Mouse (Mus musculus): ENCODE data around the gene Pck2. TPM values are rescaled to one million over a fixed set of nuclear protein-coding genes. Genes with fewer than 3 reads are reported as not detected.
A peak's percentile ranks its signal among the peaks of the same experiment; 100 is the strongest.

The Pck2 gene
- polyA plus RNA-seq, 1 experiment from 2014 or later, result 20.4 TPM

DNA sequence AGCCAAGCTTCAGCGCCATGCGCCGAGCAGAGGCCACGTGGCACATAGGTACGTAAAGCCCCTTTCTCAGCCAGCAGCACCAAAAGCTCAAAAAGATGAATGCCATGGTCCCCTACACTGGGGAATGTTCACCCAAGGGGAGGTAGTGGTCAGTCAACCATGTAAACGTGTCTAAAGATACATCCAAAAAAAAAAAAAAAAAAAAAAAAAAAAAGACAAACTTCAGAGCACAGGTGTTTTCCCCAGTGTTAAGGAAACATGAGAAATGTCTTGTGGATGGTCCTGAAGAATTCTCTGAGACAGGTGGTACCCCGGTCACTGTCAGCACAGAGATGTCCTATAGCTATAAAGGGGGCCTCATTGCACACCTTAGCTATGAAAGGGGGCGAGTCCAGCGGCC lies 34.5 kb upstream of the Pck2 start:
- no peaks in the 10 kb centered on the region for H3K27me3 ChIP-seq (ENCODE audit: control insufficient read depth, insufficient read depth, low read length)
- H3K9ac ChIP-seq (ENCODE audit: low read length), result no peak overlapping the region
- DNase-seq (ENCODE audit: low spot score) (no peak), ATAC-seq (ENCODE audit: insufficient number of reproducible peaks, low FRiP score, low TSS enrichment, low read depth) (no peak)
- 91% methylated on average over 9 of the region's 9 CpGs for WGBS
- no peaks in the 10 kb centered on the region for H3K36me3 ChIP-seq (ENCODE audit: control insufficient read depth, insufficient read depth, low read length)
- H3K4me1 ChIP-seq (ENCODE audit: control insufficient read depth, insufficient read depth, low read length), result no peaks in the 10 kb centered on the region
- H3K4me2 ChIP-seq (ENCODE audit: low read depth, severe bottlenecking), result no peak overlapping the region
- no peak overlapping the region for H3K4me3 ChIP-seq (ENCODE audit: low read depth, low read length)
- no peak overlapping the region for H3K27ac ChIP-seq (replicated peaks; ENCODE audit: low read depth, low read length)
- H3K9me3 ChIP-seq (ENCODE audit: control insufficient read depth, low read length), result no peaks in the 10 kb centered on the region

DNA sequence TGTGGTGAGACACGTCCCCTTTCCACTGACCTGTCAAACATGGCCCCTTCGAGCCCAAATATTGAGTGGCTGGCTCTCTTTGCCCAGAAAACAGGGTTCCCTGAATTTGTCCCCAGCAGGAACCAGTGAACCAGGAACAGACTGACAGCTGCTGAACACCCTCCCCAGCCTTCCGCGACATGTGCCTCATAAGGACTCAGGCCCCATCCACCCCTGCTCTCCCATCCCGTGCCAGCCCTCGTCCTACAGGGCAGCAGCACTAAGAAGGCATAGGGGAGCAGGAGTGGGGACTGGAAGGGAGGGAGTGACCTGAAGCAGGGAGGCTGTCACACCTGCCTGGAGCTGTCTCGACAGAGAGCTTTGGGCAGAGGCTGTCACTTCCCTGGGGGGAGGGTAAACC lies 32.3 kb upstream of the Pck2 start:
- Histone ChIP-seq H3K4me1 (ENCODE audit: control insufficient read depth, insufficient read depth, low read length) (no peaks in the 10 kb centered on the region), H3K36me3 (ENCODE audit: control insufficient read depth, insufficient read depth, low read length) (no peaks in the 10 kb centered on the region), H3K27me3 (ENCODE audit: control insufficient read depth, insufficient read depth, low read length) (no peaks in the 10 kb centered on the region), H3K9me3 (ENCODE audit: control insufficient read depth, low read length) (no peaks in the 10 kb centered on the region), H3K4me3 (ENCODE audit: low read depth, low read length) (no peak overlapping the region), H3K4me2 (ENCODE audit: low read depth, severe bottlenecking) (no peak overlapping the region), H3K9ac (ENCODE audit: low read length) (no peak overlapping the region), H3K27ac (replicated peaks; ENCODE audit: low read depth, low read length) (no peak overlapping the region)
- DNase-seq (ENCODE audit: low spot score) (no peak), ATAC-seq (ENCODE audit: insufficient number of reproducible peaks, low FRiP score, low TSS enrichment, low read depth) (no peak)
- 62% methylated on average over 7 of the region's 7 CpGs for WGBS

- 86% methylated on average over 10 of the region's 10 CpGs for WGBS
- Histone ChIP-seq H3K4me3 (ENCODE audit: low read depth, low read length) (no peak overlapping the region), H3K4me2 (ENCODE audit: low read depth, severe bottlenecking) (no peak overlapping the region), H3K27me3 (ENCODE audit: control insufficient read depth, insufficient read depth, low read length) (no peaks in the 10 kb centered on the region), H3K9ac (ENCODE audit: low read length) (no peak overlapping the region), H3K36me3 (ENCODE audit: control insufficient read depth, insufficient read depth, low read length) (no peaks in the 10 kb centered on the region), H3K27ac (replicated peaks; ENCODE audit: low read depth, low read length) (no peak overlapping the region), H3K4me1 (ENCODE audit: control insufficient read depth, insufficient read depth, low read length) (no peaks in the 10 kb centered on the region), H3K9me3 (ENCODE audit: control insufficient read depth, low read length) (no peaks in the 10 kb centered on the region)
- ATAC-seq (ENCODE audit: insufficient number of reproducible peaks, low FRiP score, low TSS enrichment, low read depth), result no peak
- no peak for DNase-seq (ENCODE audit: low spot score)
Observed at GRCm38 (mm10) chr14:55509540-55509939, 30.5 kb upstream of the Pck2 start.

GRCm38 (mm10) chr14:55510125-55510731 lies 29.8 kb upstream of the Pck2 start, which contains the start of gene Cpne6:
Gene Cpne6 (plus strand): TSS chr14:55510445.
- 66% methylated on average over 22 of the region's 22 CpGs for WGBS
- ATAC-seq (ENCODE audit: insufficient number of reproducible peaks, low FRiP score, low TSS enrichment, low read depth) (peak; percentile 44; the same call in 1 of the 2 replicates), DNase-seq (ENCODE audit: low spot score) (no peak)
- H3K9ac ChIP-seq (ENCODE audit: low read length), result no peak within 1 kb of the TSS
- H3K4me3 ChIP-seq (ENCODE audit: low read depth, low read length), result no peak within 1 kb of the TSS
- no peaks in the 10 kb centered on the region for H3K27me3 ChIP-seq (ENCODE audit: control insufficient read depth, insufficient read depth, low read length)
- no peak within 1 kb of the TSS for H3K4me2 ChIP-seq (ENCODE audit: low read depth, severe bottlenecking)
- H3K4me1 ChIP-seq (ENCODE audit: control insufficient read depth, insufficient read depth, low read length), result no peaks in the 10 kb centered on the region
- H3K36me3 ChIP-seq (ENCODE audit: control insufficient read depth, insufficient read depth, low read length), result no peaks in the 10 kb centered on the region
- no peaks in the 10 kb centered on the region for H3K9me3 ChIP-seq (ENCODE audit: control insufficient read depth, low read length)
- H3K27ac ChIP-seq (replicated peaks; ENCODE audit: low read depth, low read length), result no peak within 1 kb of the TSS

GRCm38 (mm10) chr14:55511037-55511436 lies 29.0 kb upstream of the Pck2 start:
- Histone ChIP-seq H3K27ac (replicated peaks; ENCODE audit: low read depth, low read length) (no peak overlapping the region), H3K27me3 (ENCODE audit: control insufficient read depth, insufficient read depth, low read length) (no peaks in the 10 kb centered on the region), H3K4me2 (ENCODE audit: low read depth, severe bottlenecking) (no peak overlapping the region), H3K4me3 (ENCODE audit: low read depth, low read length) (no peak overlapping the region), H3K9ac (ENCODE audit: low read length) (no peak overlapping the region), H3K9me3 (ENCODE audit: control insufficient read depth, low read length) (no peaks in the 10 kb centered on the region), H3K36me3 (ENCODE audit: control insufficient read depth, insufficient read depth, low read length) (no peaks in the 10 kb centered on the region), H3K4me1 (ENCODE audit: control insufficient read depth, insufficient read depth, low read length) (no peaks in the 10 kb centered on the region)
- DNase-seq (ENCODE audit: low spot score), result no peak
- 55% methylated on average over 7 of the region's 7 CpGs for WGBS
- no peak for ATAC-seq (ENCODE audit: insufficient number of reproducible peaks, low FRiP score, low TSS enrichment, low read depth)

DNA sequence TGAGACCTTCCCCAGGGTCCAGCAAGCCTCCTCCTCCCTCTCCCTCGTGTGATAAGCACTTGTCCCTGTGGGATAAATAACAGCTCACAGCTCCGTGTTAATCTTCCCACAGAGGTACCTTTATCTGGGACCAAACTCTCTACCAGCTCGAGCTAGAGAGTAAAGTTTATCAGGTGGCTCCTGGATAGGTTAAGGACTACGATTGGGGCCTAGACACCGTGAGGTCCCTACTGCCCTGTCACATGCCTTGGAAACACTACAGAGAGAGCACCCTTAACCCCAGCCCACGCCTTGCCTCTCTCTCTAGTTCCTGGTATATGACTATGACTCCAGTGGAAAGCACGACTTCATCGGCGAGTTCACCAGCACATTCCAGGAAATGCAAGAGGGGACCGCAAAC lies 26.1 kb upstream of the Pck2 start:
- Histone ChIP-seq H3K27me3 (ENCODE audit: control insufficient read depth, insufficient read depth, low read length) (no peaks in the 10 kb centered on the region), H3K36me3 (ENCODE audit: control insufficient read depth, insufficient read depth, low read length) (no peaks in the 10 kb centered on the region), H3K4me2 (ENCODE audit: low read depth, severe bottlenecking) (no peak overlapping the region), H3K9ac (ENCODE audit: low read length) (no peak overlapping the region), H3K27ac (replicated peaks; ENCODE audit: low read depth, low read length) (no peak overlapping the region), H3K9me3 (ENCODE audit: control insufficient read depth, low read length) (no peaks in the 10 kb centered on the region), H3K4me3 (ENCODE audit: low read depth, low read length) (no peak overlapping the region), H3K4me1 (ENCODE audit: control insufficient read depth, insufficient read depth, low read length) (no peaks in the 10 kb centered on the region)
- DNase-seq (ENCODE audit: low spot score) (no peak), ATAC-seq (ENCODE audit: insufficient number of reproducible peaks, low FRiP score, low TSS enrichment, low read depth) (no peak)
- WGBS, result 69% methylated on average over 10 of the region's 10 CpGs

- H3K27ac ChIP-seq (replicated peaks; ENCODE audit: low read depth, low read length), result no peak overlapping the region
- H3K27me3 ChIP-seq (ENCODE audit: control insufficient read depth, insufficient read depth, low read length), result peaks cover 8% of the 10 kb centered on the region
- no peaks in the 10 kb centered on the region for H3K9me3 ChIP-seq (ENCODE audit: control insufficient read depth, low read length)
- H3K36me3 ChIP-seq (ENCODE audit: control insufficient read depth, insufficient read depth, low read length), result no peaks in the 10 kb centered on the region
- H3K9ac ChIP-seq (ENCODE audit: low read length), result no peak overlapping the region
- WGBS, result 92% methylated on average over 4 of the region's 4 CpGs
- no peak overlapping the region for H3K4me3 ChIP-seq (ENCODE audit: low read depth, low read length)
- DNase-seq (ENCODE audit: low spot score) (no peak), ATAC-seq (ENCODE audit: insufficient number of reproducible peaks, low FRiP score, low TSS enrichment, low read depth) (no peak)
- no peaks in the 10 kb centered on the region for H3K4me1 ChIP-seq (ENCODE audit: control insufficient read depth, insufficient read depth, low read length)
- H3K4me2 ChIP-seq (ENCODE audit: low read depth, severe bottlenecking), result no peak overlapping the region
Observed at GRCm38 (mm10) chr14:55515846-55516245, 24.2 kb upstream of the Pck2 start.

DNA sequence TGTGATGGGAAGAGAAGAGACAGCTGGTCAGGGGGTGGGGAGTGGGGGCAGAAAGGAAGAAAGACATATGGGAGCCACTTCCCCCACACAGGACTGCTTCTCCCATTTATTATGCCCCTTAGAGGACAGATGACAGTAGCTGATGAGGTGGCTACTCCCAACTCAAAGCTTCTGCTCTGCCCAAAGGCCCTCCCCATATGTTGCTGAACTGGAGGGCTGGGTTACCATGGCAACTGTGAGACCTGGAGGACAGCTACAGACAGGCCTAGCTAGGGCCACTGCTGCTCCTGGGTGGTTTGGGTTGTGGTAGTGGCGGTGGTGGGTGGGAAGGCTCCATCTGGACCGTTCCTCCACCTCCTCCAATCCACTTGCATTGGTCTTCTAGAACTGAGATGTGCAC lies 21.2 kb upstream of the Pck2 start:
- Histone ChIP-seq H3K27ac (replicated peaks; ENCODE audit: low read depth, low read length) (no peak overlapping the region), H3K9ac (ENCODE audit: low read length) (no peak overlapping the region), H3K27me3 (ENCODE audit: control insufficient read depth, insufficient read depth, low read length) (peaks cover 20% of the 10 kb centered on the region), H3K4me3 (ENCODE audit: low read depth, low read length) (no peak overlapping the region), H3K36me3 (ENCODE audit: control insufficient read depth, insufficient read depth, low read length) (no peaks in the 10 kb centered on the region), H3K9me3 (ENCODE audit: control insufficient read depth, low read length) (no peaks in the 10 kb centered on the region), H3K4me2 (ENCODE audit: low read depth, severe bottlenecking) (no peak overlapping the region), H3K4me1 (ENCODE audit: control insufficient read depth, insufficient read depth, low read length) (no peaks in the 10 kb centered on the region)
- 43% methylated on average over 2 of the region's 2 CpGs for WGBS
- ATAC-seq (ENCODE audit: insufficient number of reproducible peaks, low FRiP score, low TSS enrichment, low read depth) (no peak), DNase-seq (ENCODE audit: low spot score) (no peak)

DNA sequence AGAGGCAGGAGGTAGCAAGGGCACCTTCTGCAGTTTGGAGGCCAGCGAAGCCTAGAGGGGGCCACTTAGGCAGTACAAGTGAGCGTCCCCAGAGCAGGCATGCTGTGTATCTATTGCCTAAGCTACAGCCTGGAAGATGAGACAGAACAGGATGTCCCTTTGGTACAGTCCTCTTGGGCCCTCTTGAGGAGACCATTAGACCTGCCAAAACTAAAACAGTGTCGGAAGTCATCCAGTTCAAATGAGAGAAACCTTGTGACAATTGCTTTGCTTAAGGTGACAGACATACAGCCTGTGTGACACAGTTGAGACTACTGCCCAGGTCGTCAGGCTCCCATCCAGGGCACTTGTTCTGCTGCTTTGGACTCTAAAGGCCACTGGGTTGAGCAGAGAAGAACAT lies 20.5 kb upstream of the Pck2 start:
- no peaks in the 10 kb centered on the region for H3K36me3 ChIP-seq (ENCODE audit: control insufficient read depth, insufficient read depth, low read length)
- H3K4me1 ChIP-seq (ENCODE audit: control insufficient read depth, insufficient read depth, low read length), result no peaks in the 10 kb centered on the region
- H3K9ac ChIP-seq (ENCODE audit: low read length), result no peak overlapping the region
- ATAC-seq (ENCODE audit: insufficient number of reproducible peaks, low FRiP score, low TSS enrichment, low read depth) (no peak), DNase-seq (ENCODE audit: low spot score) (no peak)
- H3K4me3 ChIP-seq (ENCODE audit: low read depth, low read length), result no peak overlapping the region
- H3K27ac ChIP-seq (replicated peaks; ENCODE audit: low read depth, low read length), result no peak overlapping the region
- peaks cover 20% of the 10 kb centered on the region for H3K27me3 ChIP-seq (ENCODE audit: control insufficient read depth, insufficient read depth, low read length)
- WGBS, result 62% methylated on average over 4 of the region's 4 CpGs
- H3K4me2 ChIP-seq (ENCODE audit: low read depth, severe bottlenecking), result no peak overlapping the region
- H3K9me3 ChIP-seq (ENCODE audit: control insufficient read depth, low read length), result no peaks in the 10 kb centered on the region
